Mouse (Mus musculus) MEL (cell line): ENCODE measurements around the gene Mfn1.

ENCODE experiments used
- CTCF ChIP-seq, 3 experiments: IDR thresholded peaks in 2 of 3; conservative IDR thresholded peaks in 1 of 3; 2 replicates each; pipeline ENCODE4 v1.5.1; 2011 to 2012; ENCODE audit warnings: low read length in 3 of 3, low read depth in 2 of 3, mild to moderate bottlenecking in 2 of 3, improper control_type of control experiment in 1 of 3, inconsistent platforms in 1 of 3, mixed read lengths in 1 of 3, moderate library complexity in 1 of 3; ENCODE audit not compliant: control insufficient read depth in 1 of 3, insufficient read depth in 1 of 3, poor library complexity in 1 of 3, severe bottlenecking in 1 of 3
- POLR2A ChIP-seq, 2 experiments: IDR thresholded peaks; 2 replicates each; pipeline ENCODE4 v1.6.1; 2011 to 2012; ENCODE audit warnings: low read length in 2 of 2, mild to moderate bottlenecking in 2 of 2, control low read depth in 1 of 2, improper control_type of control experiment in 1 of 2, low read depth in 1 of 2, moderate library complexity in 1 of 2; ENCODE audit not compliant: control insufficient read depth in 1 of 2, insufficient read depth in 1 of 2, poor library complexity in 1 of 2
- TCF12 ChIP-seq: IDR thresholded peaks from 2 replicates; pipeline ENCODE4 v1.6.1; 2014; ENCODE audit warnings: low read depth, mild to moderate bottlenecking, inconsistent platforms, low read length, improper control_type of control experiment, moderate library complexity
- ZNF384 ChIP-seq: IDR thresholded peaks from 2 replicates; pipeline ENCODE4 v1.6.1; 2012; ENCODE audit warnings: low read depth, mild to moderate bottlenecking, inconsistent platforms, low read length, improper control_type of control experiment

DNA sequence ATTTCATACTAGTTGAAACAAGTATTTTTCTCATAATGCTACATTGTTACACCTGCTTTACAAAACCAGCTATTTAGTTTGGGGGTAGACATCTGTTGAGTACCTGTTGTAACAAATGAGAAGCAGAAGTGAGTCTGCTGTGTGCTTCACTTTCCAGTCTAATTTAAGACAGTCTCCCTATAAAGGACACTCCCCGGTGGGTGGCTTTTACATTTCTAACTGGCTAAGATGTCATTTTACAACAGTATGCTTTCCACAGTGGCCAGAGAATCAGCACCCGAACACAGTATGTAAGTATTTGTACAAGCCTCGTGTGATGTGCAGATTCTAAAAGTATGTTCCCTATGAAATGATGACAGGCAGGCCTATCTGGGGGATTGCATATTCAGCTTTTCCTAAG is 51.5 kb downstream of the Mfn1 start:
- TF ChIP-seq ZNF384 (no peak), CTCF (IDR thresholded peaks at IDR 0.05 in 2 of 3, conservative IDR thresholded peaks at IDR 0.05 in 1 of 3; ENCODE audit: control insufficient read depth in 1 of 3, insufficient read depth in 1 of 3, low read depth in 2 of 3, low read length in 3 of 3, poor library complexity in 1 of 3, severe bottlenecking in 1 of 3) (no peak), TCF12 (no peak), POLR2A (IDR thresholded peaks at IDR 0.05; ENCODE audit: control insufficient read depth in 1 of 2, insufficient read depth in 1 of 2, low read depth in 1 of 2, low read length in 2 of 2, poor library complexity in 1 of 2) (no peak)
